Mouse (Mus musculus): ENCODE data around the gene Trim44. TPM values are rescaled to one million over a fixed set of nuclear protein-coding genes. Genes with fewer than 3 reads are reported as not detected.

The Trim44 gene
- total and polyA plus RNA-seq, 2 experiments from 2014 or later: 41.2 to 116 TPM

DNA sequence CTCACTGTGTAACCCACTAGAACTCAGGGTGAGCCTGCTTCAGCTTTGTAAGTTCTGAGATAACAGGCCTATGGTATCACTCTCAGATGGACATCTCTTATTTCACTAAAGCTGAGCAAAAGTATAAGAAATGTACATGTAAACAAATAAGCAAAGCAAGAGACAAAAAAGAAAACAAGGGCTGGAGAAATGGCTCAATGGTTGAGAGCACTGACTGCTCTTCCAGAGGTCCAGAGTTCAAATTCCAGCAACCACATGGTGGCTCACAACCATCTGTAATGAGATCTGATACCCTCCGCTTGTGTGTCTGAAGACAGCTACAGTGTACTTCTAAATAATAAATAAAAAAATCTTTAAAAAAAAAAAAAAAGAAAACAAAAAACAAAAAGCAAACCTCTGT lies 29.2 kb downstream of the Trim44 start:
- H3K4me2 ChIP-seq (ENCODE audit: low read depth): no peak overlapping the region
- DNase-seq: no peak
- no peak for ATAC-seq
- no peaks in the 10 kb centered on the region; the same call in 1 of the 2 replicates for H3K4me1 ChIP-seq (ENCODE audit: insufficient read depth)
- no peak overlapping the region for H3K4me3 ChIP-seq (ENCODE audit: low read depth, low read length)
- WGBS: 97% methylated on average over 1 of the region's 1 CpGs
- no peaks in the 10 kb centered on the region for H3K9me3 ChIP-seq (ENCODE audit: low read length)
- no peak for TF ChIP-seq CTCF (IDR thresholded peaks at IDR 0.05; ENCODE audit: low read depth)
- no peak overlapping the region for H3K27ac ChIP-seq (ENCODE audit: low read depth, low read length)
- H3K27me3 ChIP-seq (ENCODE audit: insufficient read depth, low read length): no peaks in the 10 kb centered on the region
- H3K9ac ChIP-seq: no peak overlapping the region
- no peaks in the 10 kb centered on the region for H3K36me3 ChIP-seq (ENCODE audit: insufficient read depth)

DNA sequence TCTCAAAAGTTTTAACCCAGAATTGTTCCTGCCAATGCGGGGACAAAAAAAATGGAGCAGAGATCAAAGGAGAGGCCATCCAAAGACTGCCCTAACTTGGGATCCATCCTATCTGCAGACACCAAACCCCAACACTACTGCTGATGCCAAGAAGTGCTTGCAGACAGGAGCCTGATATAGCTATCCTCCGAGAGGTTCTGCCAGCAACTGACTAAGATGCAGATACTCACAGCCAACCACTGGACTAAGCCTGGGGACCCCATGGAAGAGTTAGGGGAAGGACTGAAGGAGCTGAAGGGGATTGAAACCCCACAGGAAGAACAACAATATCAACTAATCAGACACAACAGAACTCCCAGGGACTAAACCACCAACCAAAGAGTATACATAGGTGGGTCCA lies 30.3 kb downstream of the Trim44 start:
- Histone ChIP-seq H3K36me3 (ENCODE audit: insufficient read depth) (no peaks in the 10 kb centered on the region), H3K4me2 (ENCODE audit: low read depth) (no peak overlapping the region), H3K9ac (no peak overlapping the region), H3K4me3 (ENCODE audit: low read depth, low read length) (no peak overlapping the region), H3K27ac (ENCODE audit: low read depth, low read length) (no peak overlapping the region), H3K4me1 (ENCODE audit: insufficient read depth) (no peaks in the 10 kb centered on the region), H3K27me3 (ENCODE audit: insufficient read depth, low read length) (no peaks in the 10 kb centered on the region), H3K9me3 (ENCODE audit: low read length) (no peaks in the 10 kb centered on the region)
- no peak for TF ChIP-seq CTCF (IDR thresholded peaks at IDR 0.05; ENCODE audit: low read depth)
- WGBS: 92% methylated on average over 2 of the region's 2 CpGs
- no peak for ATAC-seq
- DNase-seq: no peak

- DNase-seq (no peak), ATAC-seq (no peak)
- no peak overlapping the region for H3K4me3 ChIP-seq (ENCODE audit: low read depth, low read length)
- no peaks in the 10 kb centered on the region for H3K36me3 ChIP-seq (ENCODE audit: insufficient read depth)
- no peaks in the 10 kb centered on the region for H3K27me3 ChIP-seq (ENCODE audit: insufficient read depth, low read length)
- H3K4me2 ChIP-seq (ENCODE audit: low read depth): no peak overlapping the region
- H3K4me1 ChIP-seq (ENCODE audit: insufficient read depth): no peaks in the 10 kb centered on the region
- no peak for TF ChIP-seq CTCF (IDR thresholded peaks at IDR 0.05; ENCODE audit: low read depth)
- H3K27ac ChIP-seq (ENCODE audit: low read depth, low read length): no peak overlapping the region
- 69% methylated on average over 3 of the region's 3 CpGs for WGBS
- no peak overlapping the region for H3K9ac ChIP-seq
- no peaks in the 10 kb centered on the region for H3K9me3 ChIP-seq (ENCODE audit: low read length)
Observed at GRCm38 (mm10) chr2:102373406-102374105, 34.1 kb downstream of the Trim44 start.

DNA sequence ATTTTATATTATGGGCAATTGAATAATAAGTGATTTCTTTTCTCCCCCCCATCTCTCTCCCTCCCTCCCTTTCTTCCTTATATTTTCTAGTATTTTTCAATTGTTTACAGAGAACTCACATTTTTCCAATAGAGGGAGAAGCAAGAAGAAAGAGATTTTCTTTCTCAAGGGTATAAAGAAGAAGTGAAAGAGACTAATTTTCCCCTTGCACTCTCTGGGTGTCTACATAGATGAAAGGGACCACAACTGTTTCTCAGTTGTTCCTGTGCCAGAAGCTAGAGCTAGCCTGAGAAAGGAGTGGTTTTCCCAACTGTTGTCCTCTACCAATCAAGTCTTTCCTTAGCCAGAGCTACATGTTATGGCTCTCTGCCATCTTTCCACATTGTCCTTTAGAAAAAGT lies 34.9 kb downstream of the Trim44 start:
- H3K4me2 ChIP-seq (ENCODE audit: low read depth): no peak overlapping the region
- no peak for TF ChIP-seq CTCF (IDR thresholded peaks at IDR 0.05; ENCODE audit: low read depth)
- ATAC-seq: no peak
- H3K27me3 ChIP-seq (ENCODE audit: insufficient read depth, low read length): no peaks in the 10 kb centered on the region
- no peaks in the 10 kb centered on the region for H3K4me1 ChIP-seq (ENCODE audit: insufficient read depth)
- no peak overlapping the region for H3K4me3 ChIP-seq (ENCODE audit: low read depth, low read length)
- H3K9me3 ChIP-seq (ENCODE audit: low read length): no peaks in the 10 kb centered on the region
- no peak overlapping the region for H3K27ac ChIP-seq (ENCODE audit: low read depth, low read length)
- no peaks in the 10 kb centered on the region for H3K36me3 ChIP-seq (ENCODE audit: insufficient read depth)
- no peak overlapping the region for H3K9ac ChIP-seq
- DNase-seq: no peak

- TF ChIP-seq CTCF (IDR thresholded peaks at IDR 0.05; ENCODE audit: low read depth): no peak
- no peaks in the 10 kb centered on the region for H3K4me1 ChIP-seq (ENCODE audit: insufficient read depth)
- H3K27ac ChIP-seq (ENCODE audit: low read depth, low read length): no peak overlapping the region
- H3K9ac ChIP-seq: no peak overlapping the region
- no peak overlapping the region for H3K4me2 ChIP-seq (ENCODE audit: low read depth)
- no peak overlapping the region for H3K4me3 ChIP-seq (ENCODE audit: low read depth, low read length)
- no peaks in the 10 kb centered on the region for H3K9me3 ChIP-seq (ENCODE audit: low read length)
- no peaks in the 10 kb centered on the region for H3K27me3 ChIP-seq (ENCODE audit: insufficient read depth, low read length)
- DNase-seq: no peak
- H3K36me3 ChIP-seq (ENCODE audit: insufficient read depth): no peaks in the 10 kb centered on the region
- ATAC-seq: no peak
Observed at GRCm38 (mm10) chr2:102371332-102371731, 36.3 kb downstream of the Trim44 start.

DNA sequence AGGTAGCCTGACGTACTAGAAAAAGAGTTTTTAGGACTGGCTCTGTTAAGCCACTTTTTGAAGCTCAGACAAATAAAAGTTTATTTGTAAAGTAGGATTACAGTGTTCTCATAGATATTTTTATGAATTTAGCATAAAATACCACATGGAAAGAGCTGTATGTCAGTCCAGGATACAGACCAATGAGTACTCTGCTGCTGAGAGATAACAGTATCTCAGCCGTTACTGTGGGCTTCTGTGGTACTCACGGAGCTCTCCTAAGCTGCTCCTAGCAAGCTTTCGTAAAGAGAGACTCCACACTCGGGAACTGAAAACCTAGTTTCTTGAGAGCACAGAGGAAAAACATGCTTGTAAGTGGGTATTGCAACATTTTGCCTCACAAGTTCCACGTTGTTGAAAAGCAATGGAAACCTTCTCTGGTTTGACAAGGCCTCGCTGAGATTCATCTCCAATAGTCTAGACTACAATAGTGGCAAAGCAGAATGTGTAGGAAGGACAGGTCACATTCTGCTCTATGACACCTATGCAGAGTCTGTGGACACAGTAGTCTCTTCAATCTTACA lies 41.6 kb downstream of the Trim44 start:
- DNase-seq (no peak), ATAC-seq (no peak)
- Histone ChIP-seq H3K4me1 (ENCODE audit: insufficient read depth) (no peaks in the 10 kb centered on the region; the same call in 1 of the 2 replicates), H3K9me3 (ENCODE audit: low read length) (no peaks in the 10 kb centered on the region), H3K4me3 (ENCODE audit: low read depth, low read length) (no peak overlapping the region), H3K9ac (no peak overlapping the region), H3K36me3 (ENCODE audit: insufficient read depth) (no peaks in the 10 kb centered on the region), H3K27me3 (ENCODE audit: insufficient read depth, low read length) (no peaks in the 10 kb centered on the region), H3K4me2 (ENCODE audit: low read depth) (no peak overlapping the region), H3K27ac (ENCODE audit: low read depth, low read length) (no peak overlapping the region)
- TF ChIP-seq CTCF (IDR thresholded peaks at IDR 0.05; ENCODE audit: low read depth): no peak
- WGBS: 94% methylated on average over 7 of the region's 7 CpGs

GRCm38 (mm10) chr2:102364565-102365200 lies 42.9 kb downstream of the Trim44 start:
- ATAC-seq: no peak
- H3K4me3 ChIP-seq (ENCODE audit: low read depth, low read length): no peak overlapping the region
- no peak for DNase-seq
- H3K36me3 ChIP-seq (ENCODE audit: insufficient read depth): no peaks in the 10 kb centered on the region
- TF ChIP-seq CTCF (IDR thresholded peaks at IDR 0.05; ENCODE audit: low read depth): no peak
- H3K27me3 ChIP-seq (ENCODE audit: insufficient read depth, low read length): no peaks in the 10 kb centered on the region
- WGBS: 89% methylated on average over 4 of the region's 4 CpGs
- H3K4me1 ChIP-seq (ENCODE audit: insufficient read depth): no peaks in the 10 kb centered on the region; the same call in 1 of the 2 replicates
- H3K9me3 ChIP-seq (ENCODE audit: low read length): no peaks in the 10 kb centered on the region
- no peak overlapping the region for H3K27ac ChIP-seq (ENCODE audit: low read depth, low read length)
- H3K4me2 ChIP-seq (ENCODE audit: low read depth): no peak overlapping the region
- H3K9ac ChIP-seq: no peak overlapping the region
